Mouse (Mus musculus): ENCODE data around the gene Acadm. TPM values are rescaled to one million over a fixed set of nuclear protein-coding genes. Genes with fewer than 3 reads are reported as not detected.
A peak's percentile ranks its signal among the peaks of the same experiment; 100 is the strongest.

Gene Acadm
- total RNA-seq, 2 experiments from 2014 or later, result 43.1 to 46.5 TPM

GRCm38 (mm10) chr3:153905251-153906135, 38.9 kb downstream of the Acadm start:
- no peak for DNase-seq (ENCODE audit: low spot score in 2 of 2)

- DNase-seq (ENCODE audit: low spot score in 2 of 2), result peak in 1 of 2 experiments; percentile 26
Measured at GRCm38 (mm10) chr3:153904586-153904985, 39.8 kb downstream of the Acadm start.

- DNase-seq (ENCODE audit: low spot score in 2 of 2), result no peak
Measured at GRCm38 (mm10) chr3:153902595-153902994, 41.8 kb downstream of the Acadm start.

- no peak for DNase-seq (ENCODE audit: low spot score in 2 of 2)
Measured at GRCm38 (mm10) chr3:153901904-153902303, 42.5 kb downstream of the Acadm start.

GRCm38 (mm10) chr3:153897216-153897615, 47.2 kb downstream of the Acadm start:
- DNase-seq (ENCODE audit: low spot score in 2 of 2), result no peak

- DNase-seq (ENCODE audit: low spot score in 2 of 2), result no peak
Measured at GRCm38 (mm10) chr3:153895454-153895853, 49.0 kb downstream of the Acadm start.

- no peak for DNase-seq (ENCODE audit: low spot score in 2 of 2)
Measured at GRCm38 (mm10) chr3:153889188-153889781, 55.1 kb downstream of the Acadm start.

GRCm38 (mm10) chr3:153888141-153888540, 56.3 kb downstream of the Acadm start:
- no peak for DNase-seq (ENCODE audit: low spot score in 2 of 2)

GRCm38 (mm10) chr3:153886296-153886695, 58.1 kb downstream of the Acadm start:
- DNase-seq (ENCODE audit: low spot score in 2 of 2), result no peak

Other genes starting within 250 kb of the Acadm start
- gene St6galnac3, start 219.5 kb downstream of the Acadm start, total RNA-seq (2021), result 10 to 100 TPM; 20.6 to 23.3 TPM
- gene Asb17, start 100.4 kb downstream of the Acadm start, total RNA-seq (2021), result not detected
- under 1 TPM; 0.37 to 0.62 TPM for gene Msh4, start 38.5 kb downstream of the Acadm start, total RNA-seq (2021)
- 10 to 100 TPM; 70.4 to 72.7 TPM for gene Rabggtb, start 31.6 kb downstream of the Acadm start, total RNA-seq (2021)
- gene Slc44a5, start 28.8 kb upstream of the Acadm start, total RNA-seq (2021), result 10 to 100 TPM; 43.2 to 44.9 TPM